Mouse (Mus musculus) Patski (cell line): ENCODE results near the gene Dvl2. TPM values are rescaled to one million over a fixed set of nuclear protein-coding genes. Genes with fewer than 3 reads are reported as not detected.

Source experiments
- ATAC-seq: fragments of 100-300 bp; one replicate; pipeline ENCODE4 v1.8.0; 2021
- CTCF ChIA-PET: fragments of 350-600 bp; sonication (Branson Sonifier 250); formaldehyde crosslinking; loops from one replicate; lab custom pipeline; 2022; ENCODE audit warnings: inconsistent platforms; lab: Charles Lee
- POLR2A ChIA-PET: fragments of 350-600 bp; sonication (Branson Sonifier 250); formaldehyde crosslinking; loops from one replicate; lab custom pipeline; 2022; ENCODE audit warnings: antibody characterized with exemption, inconsistent platforms; lab: Charles Lee
- DNase-seq: peaks from one replicate; pipeline ENCODE4 v3.0.0-alpha.2; 2011; ENCODE audit warnings: low read depth, low spot score
- H3K27me3 ChIP-seq: fragments of 371-371 bp; one replicate; pipeline ENCODE4 v1.5.1; 2021
- CTCF ChIP-seq: fragments of 100-300 bp; IDR thresholded peaks from one replicate; pipeline ENCODE4 v1.5.1; 2021
- in situ Hi-C: fragments of 300-500 bp; cut with MboI; formaldehyde crosslinking; loops from 3 replicates; pipeline ENCODE4 v1.11.1; 2018; ENCODE audit warnings: low pct_unique_long_range_greater_than_20kb, mixed read lengths
- polyA plus RNA-seq: library from polyadenylated mRNA; unstranded; gene quantifications from one replicate; pipeline ENCODE4 v1.2.3, GENCODE M21; 2021

The Dvl2 gene
- polyA plus RNA-seq, 1 experiment from 2014 or later, result 41.6 TPM

- TF ChIP-seq CTCF, result no peak
- in situ Hi-C loops, result no loop called here
- H3K27me3 ChIP-seq, result no peaks in the 10 kb centered on the region
- no peak for DNase-seq
- ATAC-seq, result no peak
- ChIA-PET POLR2A (no interaction called here), CTCF (interaction anchor here (0.6 to 1.4 kb wide), 5 partner anchors 13 to 78 kb away, joined by 3 to 7 read pairs (median 4); partner anchors contain the start of genes Acadvl and Dlg4)
These were observed 1.5 kb downstream of the Dvl2 start for GRCm38 (mm10) chr11:70001865-70002264.

GRCm38 (mm10) chr11:70002471-70002870, 2.1 kb downstream of the Dvl2 start:
- POLR2A ChIA-PET, result interaction anchor here (1.6 kb wide), 1 partner anchor 12 kb away, joined by 6 read pairs; no protein-coding TSS in a partner anchor
- DNase-seq, result no peak
- in situ Hi-C loops, result no loop called here
- no peak for ATAC-seq
- no peak for TF ChIP-seq CTCF
- no peaks in the 10 kb centered on the region for H3K27me3 ChIP-seq
- CTCF ChIA-PET, result interaction anchor here (1.2 to 1.4 kb wide), 2 partner anchors 12 to 14 kb away, joined by 6 to 7 read pairs; partner anchors contain the start of genes Acadvl and Dlg4

- TF ChIP-seq CTCF, result no peak
- ChIA-PET CTCF (interaction anchor here (1.1 to 2.8 kb wide), 2 partner anchors 9 to 11 kb away, joined by 3 to 14 read pairs; partner anchors contain the start of genes Acadvl and Dlg4), POLR2A (interaction anchor here (1.2 kb wide), 1 partner anchor 9 kb away, joined by 3 read pairs; no protein-coding TSS in a partner anchor)
- no peak for DNase-seq
- no peaks in the 10 kb centered on the region for H3K27me3 ChIP-seq
- no peak for ATAC-seq
- in situ Hi-C loops, result no loop called here
These were observed 5.1 kb downstream of the Dvl2 start for GRCm38 (mm10) chr11:70005521-70005920.

- DNase-seq (no peak), ATAC-seq (no peak)
- TF ChIP-seq CTCF, result no peak
- H3K27me3 ChIP-seq, result no peaks in the 10 kb centered on the region
- CTCF ChIA-PET, result interaction anchor here (1.0 to 2.6 kb wide), 2 partner anchors 11 to 14 kb away, joined by 4 to 8 read pairs; no protein-coding TSS in a partner anchor
- in situ Hi-C loops, result no loop called here
- POLR2A ChIA-PET, result no interaction called here
These were observed 9.6 kb downstream of the Dvl2 start for GRCm38 (mm10) chr11:70010033-70010432.

GRCm38 (mm10) chr11:70010548-70010947, 10.2 kb downstream of the Dvl2 start:
- DNase-seq (no peak), ATAC-seq (no peak)
- in situ Hi-C loops, result no loop called here
- CTCF ChIA-PET, result interaction anchor here (2.6 kb wide), 1 partner anchor 10 kb away, joined by 8 read pairs; no protein-coding TSS in a partner anchor
- no peak for TF ChIP-seq CTCF
- POLR2A ChIA-PET, result no interaction called here
- H3K27me3 ChIP-seq, result no peaks in the 10 kb centered on the region

- CTCF ChIA-PET, result interaction anchor here (2.6 kb wide), 1 partner anchor 10 kb away, joined by 8 read pairs; no protein-coding TSS in a partner anchor
- TF ChIP-seq CTCF, result no peak
- H3K27me3 ChIP-seq, result no peaks in the 10 kb centered on the region
- in situ Hi-C loops, result no loop called here
- ATAC-seq (no peak), DNase-seq (no peak)
- POLR2A ChIA-PET, result no interaction called here
These were observed 10.6 kb downstream of the Dvl2 start for GRCm38 (mm10) chr11:70010961-70011360.

GRCm38 (mm10) chr11:70012931-70013330, 12.5 kb downstream of the Dvl2 start:
- no peak for DNase-seq
- ChIA-PET POLR2A (no interaction called here), CTCF (no interaction called here)
- TF ChIP-seq CTCF, result no peak
- no peak for ATAC-seq
- in situ Hi-C loops, result no loop called here
- H3K27me3 ChIP-seq, result no peaks in the 10 kb centered on the region

GRCm38 (mm10) chr11:70013408-70013807, 13.0 kb downstream of the Dvl2 start:
- in situ Hi-C loops, result no loop called here
- no peak for DNase-seq
- TF ChIP-seq CTCF, result no peak
- no peaks in the 10 kb centered on the region for H3K27me3 ChIP-seq
- ChIA-PET CTCF (interaction anchor here (2.4 kb wide), 1 partner anchor 8 kb away, joined by 14 read pairs; no protein-coding TSS in a partner anchor), POLR2A (interaction anchor here (0.6 to 1.7 kb wide), 2 partner anchors 10 to 42 kb away, joined by 3 to 6 read pairs; no protein-coding TSS in a partner anchor)
- no peak for ATAC-seq

GRCm38 (mm10) chr11:70014051-70014450, 13.7 kb downstream of the Dvl2 start:
- DNase-seq, result no peak
- in situ Hi-C loops, result no loop called here
- POLR2A ChIA-PET, result interaction anchor here (0.6 to 1.7 kb wide), 3 partner anchors 11 to 42 kb away, joined by 3 to 6 read pairs (median 3); no protein-coding TSS in a partner anchor
- CTCF ChIA-PET, result interaction anchor here (1.5 to 2.4 kb wide), 2 partner anchors 9 to 12 kb away, joined by 7 to 14 read pairs; no protein-coding TSS in a partner anchor
- no peak for TF ChIP-seq CTCF
- no peaks in the 10 kb centered on the region for H3K27me3 ChIP-seq
- no peak for ATAC-seq

- POLR2A ChIA-PET, result interaction anchor here (0.5 to 1.7 kb wide), 5 partner anchors 12 to 194 kb away, joined by 3 to 7 read pairs (median 6); no protein-coding TSS in a partner anchor
These were observed 14.6 kb downstream of the Dvl2 start, which contains the start of gene Acadvl for GRCm38 (mm10) chr11:70014880-70015558. Gene Acadvl (minus strand): TSS chr11:70015411.

More at GRCm38 (mm10) chr11:70014880-70015558, 14.6 kb downstream of the Dvl2 start, which contains the start of gene Acadvl:
- DNase-seq (no peak), ATAC-seq (peak; percentile 67)
- no peaks in the 10 kb centered on the region for H3K27me3 ChIP-seq
- no peak for TF ChIP-seq CTCF
- CTCF ChIA-PET, result interaction anchor here (1.5 to 2.4 kb wide), 2 partner anchors 10 to 13 kb away, joined by 7 to 14 read pairs; no protein-coding TSS in a partner anchor
- in situ Hi-C loops, result no loop called here
